Mouse (Mus musculus) frontal cortex, adult 2 months (tissue): ENCODE measurements around the gene Htr7. TPM values are rescaled to one million over a fixed set of nuclear protein-coding genes. Genes with fewer than 3 reads are reported as not detected.

Source experiments
- DNase-seq, 2 experiments: peaks; one replicate each; pipeline ENCODE4 v3.0.0; 2022; ENCODE audit warnings: low spot score in 1 of 2; ENCODE audit errors: extremely low spot score in 1 of 2
- polyA plus RNA-seq: library from polyadenylated mRNA; depleted of rRNA; stranded (reverse); fragments of >200 nt; gene quantifications from 2 replicates; pipeline ENCODE4 v1.2.3, GENCODE M21; 2012; rRNA removed

The Htr7 gene
- 6.0 and 6.7 TPM in 2 replicates for polyA plus RNA-seq

DNA sequence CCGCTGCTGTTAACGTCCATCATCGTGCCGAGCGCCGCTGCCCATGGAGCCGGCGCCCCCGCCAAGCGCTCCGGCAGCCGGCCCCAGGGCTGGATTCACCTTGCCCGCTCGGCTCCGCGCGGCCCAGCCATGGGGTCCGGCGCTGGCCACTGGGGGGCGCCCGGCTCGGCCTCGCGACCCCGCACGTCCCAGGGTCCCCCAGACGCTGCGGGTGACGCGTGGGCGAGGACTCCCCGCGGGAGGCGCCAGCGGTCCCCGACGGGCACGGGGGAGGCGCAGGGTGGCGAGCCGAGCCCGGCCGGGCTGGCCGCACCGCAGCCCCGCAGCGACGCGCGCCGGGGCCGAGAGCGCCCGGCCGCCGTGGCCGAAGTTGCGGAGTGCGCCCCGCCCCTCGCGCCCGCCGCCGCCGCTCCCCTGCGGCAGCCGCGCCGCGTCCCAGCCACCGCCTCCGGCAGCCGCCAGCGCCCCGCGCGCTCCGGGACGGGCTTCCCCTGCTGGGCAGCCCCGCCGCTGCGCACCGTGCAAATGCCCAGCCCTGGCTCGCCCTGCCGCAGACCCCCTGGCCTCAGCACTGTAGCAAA lies at the start of gene Htr7:
Gene Htr7, minus strand, starts transcription at position 277 of the 581 bp plus-strand sequence.
- DNase-seq, result peak in 1 of 2 experiments; percentile 24

GRCm38 (mm10) chr19:36103909-36104308 lies 46.6 kb upstream of the Htr7 start:
- DNase-seq, result no peak

- peak in 1 of 2 experiments; percentile 12 for DNase-seq
Observed at GRCm38 (mm10) chr19:36098916-36099315, 41.6 kb upstream of the Htr7 start.

GRCm38 (mm10) chr19:36098265-36098664 lies 41.0 kb upstream of the Htr7 start:
- no peak for DNase-seq

DNA sequence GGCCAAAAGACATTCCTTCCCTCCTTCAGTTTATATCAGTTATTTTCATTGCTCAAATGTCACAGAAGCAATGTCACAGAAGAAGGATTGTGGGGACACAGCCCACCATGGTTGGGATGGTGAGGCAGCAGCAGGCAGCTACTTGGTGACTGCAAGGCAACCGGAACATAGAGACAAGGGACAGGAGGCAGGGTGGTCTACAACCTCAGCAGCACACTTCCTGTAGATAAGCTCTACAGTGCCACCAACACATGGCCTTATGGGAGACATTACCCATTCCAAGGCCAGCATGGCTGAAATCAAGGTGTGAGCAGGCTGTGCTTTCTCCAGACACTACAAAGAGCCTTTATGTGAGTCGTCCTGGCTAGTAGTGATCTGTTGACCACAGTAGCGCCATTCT lies 39.9 kb upstream of the Htr7 start:
- no peak for DNase-seq

DNA sequence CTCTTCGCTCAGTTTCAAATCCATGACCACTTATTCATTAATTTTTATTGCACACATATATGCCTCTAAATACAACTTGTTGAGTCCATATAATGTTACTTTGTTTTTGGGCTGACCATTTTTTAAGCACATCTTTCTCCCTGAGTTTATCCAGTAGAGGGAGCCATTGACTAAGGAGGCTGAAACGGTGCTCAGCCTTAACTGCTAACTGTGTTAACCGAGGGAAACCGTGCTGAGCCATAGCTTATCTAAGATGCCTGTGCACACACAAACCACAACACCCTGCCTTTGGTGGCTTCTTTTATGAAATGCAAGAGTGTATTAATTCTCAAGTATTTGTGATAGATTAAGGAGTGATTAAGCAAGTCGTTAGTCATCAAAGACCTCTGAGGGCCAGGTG lies 33.5 kb upstream of the Htr7 start:
- DNase-seq, result peak in 1 of 2 experiments; percentile 60

- peak; percentile 83 to 90 for DNase-seq
Observed at GRCm38 (mm10) chr19:36083262-36084225, 26.2 kb upstream of the Htr7 start, which contains the start of gene Rpp30. Gene Rpp30, plus strand, starts transcription at chr19:36083716.

GRCm38 (mm10) chr19:36082606-36083261 lies 25.4 kb upstream of the Htr7 start:
- DNase-seq, result peak; percentile 11 to 75

GRCm38 (mm10) chr19:36062801-36063529 lies 5.7 kb upstream of the Htr7 start:
- peak in 1 of 2 experiments; percentile 23 for DNase-seq

DNA sequence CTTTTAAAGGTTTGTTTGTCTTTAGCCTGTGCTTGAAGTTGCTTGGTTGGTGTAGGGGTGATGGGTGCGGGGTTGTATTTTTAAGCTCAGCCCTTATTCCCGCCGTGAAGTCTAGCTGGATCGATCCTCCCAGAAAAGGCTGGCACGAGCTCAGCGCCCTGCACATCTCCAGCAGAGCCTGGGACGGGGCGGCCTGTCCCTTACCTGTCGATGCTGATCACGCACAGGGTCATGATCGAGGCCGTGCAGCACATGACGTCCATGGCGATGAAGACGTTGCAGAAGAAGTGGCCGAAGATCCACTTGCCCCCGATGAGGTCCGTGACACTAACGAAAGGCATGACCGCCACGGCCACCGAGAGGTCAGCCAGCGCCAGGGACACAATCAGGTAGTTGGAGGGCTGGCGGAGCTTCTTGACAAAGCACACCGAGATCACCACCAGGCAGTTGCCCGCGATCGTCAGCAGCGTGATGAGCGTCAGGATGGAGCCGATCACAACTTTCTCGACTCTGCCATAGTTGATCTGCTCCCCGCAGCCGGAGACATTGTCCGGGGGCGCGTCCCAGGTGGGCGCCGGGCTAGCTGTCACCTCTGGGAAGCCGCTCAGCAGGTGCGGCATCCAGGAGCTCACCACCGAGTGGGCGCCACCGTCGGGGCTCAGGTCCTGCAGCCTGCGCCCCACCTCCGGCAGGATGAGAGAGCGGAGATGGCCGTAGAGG lies 645 bp downstream of the Htr7 start:
- DNase-seq, result no peak

GRCm38 (mm10) chr19:36046046-36046445 lies 11.3 kb downstream of the Htr7 start:
- peak in 1 of 2 experiments; percentile 30 for DNase-seq

GRCm38 (mm10) chr19:36014836-36015235 lies 42.5 kb downstream of the Htr7 start:
- no peak for DNase-seq

GRCm38 (mm10) chr19:36006277-36006676 lies 51.0 kb downstream of the Htr7 start:
- no peak for DNase-seq

DNA sequence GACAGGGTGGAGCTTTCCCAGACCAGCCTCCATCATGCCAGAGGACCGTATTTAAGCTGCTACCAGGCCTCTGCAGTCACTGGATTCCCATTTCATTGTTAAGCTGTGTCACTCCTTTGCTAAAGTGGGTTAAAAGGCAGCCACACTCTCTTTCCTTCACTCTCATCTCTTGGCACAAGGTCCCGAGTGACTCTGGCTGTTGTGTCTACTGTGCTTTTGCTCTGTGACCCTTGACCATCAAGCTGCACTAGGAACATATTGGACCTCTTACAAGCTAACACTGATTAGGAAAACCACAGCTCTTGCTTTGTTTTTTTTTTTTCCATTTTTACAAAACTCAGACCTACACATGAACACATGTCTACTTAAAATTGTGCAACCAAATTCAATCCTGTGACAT lies 52.3 kb downstream of the Htr7 start:
- no peak for DNase-seq

DNA sequence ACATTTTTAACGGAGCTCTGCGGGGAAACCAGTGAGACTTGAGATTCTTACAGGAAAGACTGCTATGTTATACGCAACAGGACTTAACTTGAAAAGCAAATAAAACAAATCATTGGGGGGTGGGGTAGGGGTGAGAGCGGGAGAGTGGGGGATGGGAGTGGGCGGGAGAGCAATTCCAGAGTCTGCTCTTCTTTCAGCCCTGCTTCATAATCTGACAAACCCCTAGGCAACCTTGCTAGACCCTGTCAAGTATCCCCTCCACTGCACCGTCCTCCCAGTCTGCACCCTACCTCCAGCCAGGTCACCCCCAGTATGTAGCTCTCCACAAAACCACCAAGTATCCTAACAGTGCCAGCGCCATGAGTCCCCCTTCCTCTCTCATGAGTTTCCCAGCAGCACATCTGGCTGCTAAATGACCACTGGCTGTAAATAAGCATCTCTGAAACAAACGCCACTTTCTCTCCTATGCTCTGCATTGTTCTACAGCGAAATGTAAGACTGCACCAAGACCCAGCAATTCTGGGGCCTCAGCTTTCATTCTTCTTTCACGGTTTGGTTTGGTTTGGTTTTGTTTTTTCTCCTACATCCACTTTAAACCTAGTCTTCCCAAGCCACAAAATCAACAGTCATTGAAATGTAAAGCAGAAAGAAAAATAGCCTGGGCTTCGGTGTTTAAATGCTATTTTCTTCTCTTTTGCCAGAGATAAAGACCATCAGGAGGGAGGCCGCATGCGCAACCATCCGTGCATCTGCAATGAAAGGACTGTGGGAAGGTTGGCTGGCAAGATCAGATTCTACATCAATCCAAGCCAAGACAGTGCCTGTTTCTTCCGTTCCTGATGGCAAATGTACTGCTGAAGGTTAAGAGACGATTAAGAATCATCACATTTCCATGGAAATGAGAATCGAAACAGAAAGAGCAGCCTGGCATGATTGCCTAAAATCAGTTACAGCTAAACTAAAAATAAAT lies 54.5 kb downstream of the Htr7 start:
- DNase-seq, result peak in 1 of 2 experiments; percentile 52

DNA sequence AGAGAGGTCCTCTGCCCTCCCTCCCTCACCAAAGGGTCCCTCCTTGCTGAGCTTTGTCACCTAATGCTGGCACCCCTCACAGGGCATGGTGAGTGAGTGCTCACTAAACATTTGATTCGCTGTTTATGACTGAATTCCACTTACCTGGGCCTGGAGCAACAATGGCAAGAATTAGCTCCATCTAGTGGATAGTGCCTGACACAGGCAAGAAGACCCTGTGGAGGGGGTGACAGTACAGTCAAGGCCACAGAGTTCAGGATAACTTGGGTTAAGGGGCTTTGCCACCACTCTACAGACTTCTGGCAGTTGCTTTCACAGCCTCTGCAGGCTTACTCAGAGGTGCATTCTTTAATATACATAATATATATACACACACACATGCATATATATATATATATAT lies 55.8 kb downstream of the Htr7 start:
- no peak for DNase-seq

DNA sequence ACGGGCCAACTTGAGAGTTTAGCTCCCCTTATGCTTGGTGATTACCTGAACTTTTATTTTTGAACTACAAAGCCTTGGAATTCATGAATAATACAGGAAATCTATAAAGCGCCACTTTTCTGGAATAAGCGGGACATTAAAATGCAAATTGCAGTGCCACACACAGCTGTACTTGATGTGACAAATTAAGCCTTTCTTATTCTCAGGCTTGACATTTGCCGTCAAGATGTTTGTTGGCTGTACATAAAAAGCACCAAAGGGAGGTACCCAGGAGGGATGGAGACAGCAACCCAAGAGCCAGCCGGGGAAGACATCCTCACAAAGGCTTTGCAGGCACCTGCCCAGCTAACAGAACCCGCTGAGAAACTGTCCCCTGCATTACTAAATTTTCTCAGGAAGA lies 56.4 kb downstream of the Htr7 start:
- DNase-seq, result no peak

DNA sequence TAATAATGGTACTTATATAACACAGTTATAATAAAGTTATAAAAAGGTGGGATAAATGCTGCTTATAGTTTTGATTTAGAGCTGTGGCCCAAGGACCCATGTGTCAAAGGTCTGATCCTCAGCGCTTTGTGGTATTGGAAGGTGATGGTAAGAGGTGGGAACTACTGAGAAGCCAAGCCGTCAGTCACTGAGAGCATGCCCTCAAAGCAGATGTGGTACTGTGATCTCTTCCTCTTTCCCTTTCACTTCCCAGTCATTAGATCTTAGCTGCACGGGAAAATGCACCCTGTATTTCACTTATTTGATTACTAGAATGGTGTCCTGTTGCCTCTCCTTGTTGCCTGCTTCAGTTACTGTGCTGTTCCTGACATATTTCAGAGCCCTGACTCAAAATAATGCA lies 59.9 kb downstream of the Htr7 start:
- DNase-seq, result no peak

GRCm38 (mm10) chr19:35987461-35987860 lies 69.8 kb downstream of the Htr7 start:
- DNase-seq, result no peak
